Mouse (Mus musculus) spleen, adult 2 months (tissue): ENCODE measurements at regions not wholly inside any gene's neighbourhood (a gene's known extent, or its start where the extent isn't known, plus 50 kb on each side); places are given as distances from the start of the nearest gene placed in this dataset.

Experiments
- DNase-seq, 2 experiments: peaks; one replicate each; pipeline versions ENCODE4 v3.0.0 to v3.0.0-alpha.2; 2012 to 2021; ENCODE audit warnings: low spot score in 2 of 2, low read depth in 1 of 2
- H3K27ac ChIP-seq: fragments of 200-500 bp; 2 replicates; pipeline ENCODE4 v1.5.1; 2012; ENCODE audit warnings: low read length, inconsistent platforms; ENCODE audit not compliant: insufficient read depth
- H3K27me3 ChIP-seq: fragments of 200-500 bp; 2 replicates; pipeline ENCODE4 v1.6.1; 2012; ENCODE audit warnings: mild to moderate bottlenecking, moderate library complexity, low read length, inconsistent platforms; ENCODE audit not compliant: control insufficient read depth, insufficient read depth
- H3K36me3 ChIP-seq: fragments of 200-500 bp; 2 replicates; pipeline ENCODE4 v1.6.1; 2012; ENCODE audit warnings: mild to moderate bottlenecking, low read length, inconsistent platforms; ENCODE audit not compliant: control insufficient read depth, insufficient read depth
- H3K4me1 ChIP-seq: fragments of 200-500 bp; 2 replicates; pipeline ENCODE4 v1.6.1; 2011; ENCODE audit warnings: inconsistent platforms; ENCODE audit not compliant: control insufficient read depth, insufficient read depth, insufficient read length
- H3K4me3 ChIP-seq: fragments of 200-500 bp; 2 replicates; pipeline ENCODE4 v1.5.1; 2011; ENCODE audit warnings: mild to moderate bottlenecking, inconsistent platforms; ENCODE audit not compliant: insufficient read depth, insufficient read length; ENCODE audit errors: extremely low read depth
- CTCF ChIP-seq: fragments of 200-500 bp; IDR thresholded peaks from 2 replicates; pipeline ENCODE4 v1.5.1; 2011; ENCODE audit warnings: mild to moderate bottlenecking, inconsistent platforms; ENCODE audit not compliant: insufficient read depth, insufficient read length, insufficient replicate concordance; ENCODE audit errors: extremely low read depth
- POLR2A ChIP-seq: fragments of 200-500 bp; IDR thresholded peaks from 2 replicates; pipeline ENCODE4 v1.6.1; 2011; ENCODE audit warnings: low read depth, low read length, inconsistent platforms
- WGBS: fragments of 180-500 bp; shearing (Covaris S2); methylation state at CpG from one replicate; pipeline ENCODE4 v1.1.7; 2018; 5-methylcytosine and 5-hydroxymethylcytosine counted together

DNA sequence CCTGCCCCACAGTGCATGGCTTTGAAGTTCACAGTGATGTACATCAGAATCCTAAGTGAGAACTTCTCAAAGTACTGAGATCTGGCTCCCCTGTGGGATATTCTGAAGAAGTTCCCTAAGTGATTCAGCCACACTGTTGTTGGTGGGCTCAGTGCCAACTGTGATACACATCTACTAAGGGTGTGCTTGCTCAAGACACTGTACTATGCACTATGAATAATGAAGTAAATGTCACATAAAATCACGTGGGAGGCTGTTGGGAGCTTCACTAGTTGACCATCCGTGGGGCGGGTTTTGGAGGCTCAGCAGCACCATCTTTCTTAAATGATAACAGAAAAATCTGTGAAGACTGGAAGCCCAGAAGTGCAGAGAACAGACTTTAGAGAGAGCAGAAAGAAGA, 193.0 kb downstream of the Pten start:
- no peaks in the 10 kb centered on the region for H3K27me3 ChIP-seq
- H3K27ac ChIP-seq, result no peak overlapping the region; the same call in 1 of the 2 replicates
- no peaks in the 10 kb centered on the region for H3K36me3 ChIP-seq
- DNase-seq, result no peak
- no peak overlapping the region for H3K4me3 ChIP-seq
- no peak for TF ChIP-seq CTCF
- no peak for TF ChIP-seq POLR2A
- 36% methylated on average over 3 of the region's 3 CpGs for WGBS
- H3K4me1 ChIP-seq, result peaks cover 22% of the 10 kb centered on the region; the same call in 1 of the 2 replicates

DNA sequence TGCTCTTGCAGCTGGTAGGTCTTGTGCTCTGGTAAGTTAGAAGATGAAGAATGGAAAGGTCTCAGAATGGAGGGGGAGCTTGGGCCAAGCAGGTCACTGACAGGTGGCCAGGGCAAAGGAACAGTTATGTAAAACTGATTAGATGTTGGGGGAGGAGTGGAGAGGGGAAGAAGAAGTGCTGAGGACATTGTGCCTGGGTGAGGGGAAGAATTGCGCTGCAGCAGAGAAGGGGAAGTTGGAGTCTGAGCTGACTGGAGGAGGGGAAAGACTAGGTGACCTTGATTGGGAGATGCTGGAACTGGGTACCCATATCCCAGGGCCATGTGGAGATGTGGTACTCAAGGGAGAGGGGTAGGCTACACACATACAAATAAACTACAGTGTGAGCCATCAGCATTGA, 193.5 kb downstream of the Pten start:
- WGBS, result 32% methylated on average over 1 of the region's 1 CpGs
- peak in 1 of 2 experiments; percentile 42 for DNase-seq
- H3K4me3 ChIP-seq, result no peak overlapping the region
- H3K4me1 ChIP-seq, result peaks cover 24% of the 10 kb centered on the region; the same call in 1 of the 2 replicates
- no peak for TF ChIP-seq CTCF
- TF ChIP-seq POLR2A, result no peak
- H3K27ac ChIP-seq, result no peak overlapping the region; the same call in 1 of the 2 replicates
- no peaks in the 10 kb centered on the region for H3K36me3 ChIP-seq
- no peaks in the 10 kb centered on the region for H3K27me3 ChIP-seq

DNA sequence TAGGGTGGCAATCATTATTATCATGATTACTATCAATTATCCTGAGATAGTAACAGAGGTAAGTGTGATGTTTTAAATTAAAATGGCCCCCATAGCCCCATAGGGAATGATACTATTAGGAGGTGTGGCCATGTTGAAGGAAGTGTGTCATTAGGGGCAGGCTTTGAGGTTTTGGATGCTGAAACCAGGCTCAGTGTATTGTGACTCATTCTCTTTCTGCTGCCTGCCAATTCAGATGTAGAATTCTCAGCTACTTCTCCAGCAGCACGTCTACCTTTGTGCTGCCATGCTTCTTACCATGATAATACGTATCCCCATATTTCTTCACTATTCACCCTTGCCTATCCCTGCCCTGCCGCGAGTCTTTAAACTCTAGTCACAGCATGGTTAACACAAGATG, 195.1 kb downstream of the Pten start:
- no peak for DNase-seq
- Histone ChIP-seq H3K4me3 (no peak overlapping the region), H3K4me1 (peaks cover 29% of the 10 kb centered on the region; the same call in 1 of the 2 replicates), H3K27me3 (no peaks in the 10 kb centered on the region), H3K36me3 (no peaks in the 10 kb centered on the region), H3K27ac (peak overlapping the region; percentile 77)
- WGBS, result 53% methylated on average over 4 of the region's 4 CpGs
- TF ChIP-seq POLR2A (no peak), CTCF (no peak)

DNA sequence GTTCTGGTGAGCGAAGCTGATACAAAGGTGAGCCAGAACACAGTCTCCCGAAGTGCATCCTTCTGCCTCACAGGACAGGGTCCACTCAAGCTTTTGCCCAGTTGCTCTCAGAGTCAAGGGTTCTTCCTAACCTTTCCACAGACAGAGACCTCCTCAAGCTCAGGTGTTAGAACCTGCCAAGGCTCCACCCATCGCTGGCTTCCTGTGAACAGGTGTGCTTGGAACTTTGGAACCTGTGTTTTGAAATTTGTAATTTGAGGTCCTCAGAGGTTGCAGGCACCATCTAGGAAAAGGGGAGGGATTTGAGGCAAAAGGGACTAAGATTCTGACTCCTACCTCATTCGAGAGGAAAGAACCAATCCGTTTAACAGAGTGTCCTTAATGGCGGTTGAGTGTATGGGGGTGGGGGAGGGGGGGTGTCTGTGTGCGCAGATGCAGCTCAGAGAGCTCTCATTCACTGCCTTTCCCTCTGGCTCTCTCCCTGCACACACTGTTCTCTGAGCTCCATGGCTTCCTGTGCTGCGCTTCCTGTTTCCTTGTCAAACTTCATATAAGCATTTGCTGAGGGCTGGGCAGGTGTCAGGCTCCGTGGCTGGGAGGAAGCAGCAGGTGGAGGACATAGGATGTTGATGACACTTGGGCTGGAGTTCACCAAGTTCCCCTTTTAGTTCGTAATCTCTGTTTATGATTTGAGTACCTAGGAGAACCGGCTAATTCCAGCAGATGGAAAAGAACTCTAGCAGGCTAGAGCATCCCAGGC, 195.8 kb downstream of the Pten start:
- H3K27ac ChIP-seq, result peak overlapping the region; percentile 77
- peak; percentile 49 to 56 for DNase-seq
- peaks cover 29% of the 10 kb centered on the region; the same call in 1 of the 2 replicates for H3K4me1 ChIP-seq
- TF ChIP-seq CTCF (no peak), POLR2A (no peak; the same call in 1 of the 2 replicates)
- H3K36me3 ChIP-seq, result no peaks in the 10 kb centered on the region
- no peaks in the 10 kb centered on the region for H3K27me3 ChIP-seq
- WGBS, result 25% methylated on average over 11 of the region's 11 CpGs
- H3K4me3 ChIP-seq, result peak overlapping the region; percentile 12; the same call in 1 of the 2 replicates

GRCm38 (mm10) chr19:32954001-32954605, 196.8 kb downstream of the Pten start:
- no peak overlapping the region for H3K4me3 ChIP-seq
- TF ChIP-seq POLR2A (no peak), CTCF (peak; percentile 40; the same call in 1 of the 2 replicates)
- no peaks in the 10 kb centered on the region for H3K27me3 ChIP-seq
- peaks cover 31% of the 10 kb centered on the region; the same call in 1 of the 2 replicates for H3K4me1 ChIP-seq
- H3K27ac ChIP-seq, result peak overlapping the region; percentile 77
- DNase-seq, result peak in 1 of 2 experiments; percentile 44
- 14% methylated on average over 4 of the region's 4 CpGs for WGBS
- H3K36me3 ChIP-seq, result no peaks in the 10 kb centered on the region

GRCm38 (mm10) chr19:32954942-32955341, 197.6 kb downstream of the Pten start:
- H3K36me3 ChIP-seq, result no peaks in the 10 kb centered on the region
- no peak for DNase-seq
- no peaks in the 10 kb centered on the region for H3K27me3 ChIP-seq
- peaks cover 35% of the 10 kb centered on the region; the same call in 1 of the 2 replicates for H3K4me1 ChIP-seq
- WGBS, result 97% methylated on average over 3 of the region's 3 CpGs
- H3K27ac ChIP-seq, result no peak overlapping the region
- no peak overlapping the region for H3K4me3 ChIP-seq
- TF ChIP-seq CTCF (no peak), POLR2A (no peak)
